Mouse (Mus musculus) heart, embryonic 10.5 days (tissue): ENCODE results near the gene Trim17. TPM values are rescaled to one million over a fixed set of nuclear protein-coding genes. Genes with fewer than 3 reads are reported as not detected.

Experiments used
- DNase-seq: peaks from one replicate; pipeline ENCODE4 v3.0.0-alpha.2; 2017; ENCODE audit warnings: low spot score
- H3K27ac ChIP-seq: fragments of 300-500 bp; sonication (generic); 2 replicates; pipeline ENCODE4 v1.5.1; 2016; ENCODE audit warnings: mild to moderate bottlenecking
- H3K27me3 ChIP-seq: fragments of 300-500 bp; sonication (generic); 2 replicates; pipeline ENCODE4 v1.6.1; 2016; ENCODE audit warnings: mild to moderate bottlenecking; ENCODE audit not compliant: poor library complexity, insufficient read depth, severe bottlenecking
- H3K36me3 ChIP-seq: fragments of 300-500 bp; sonication (generic); 2 replicates; pipeline ENCODE4 v1.6.1; 2016; ENCODE audit warnings: mild to moderate bottlenecking, moderate library complexity
- H3K4me1 ChIP-seq: fragments of 300-500 bp; sonication (generic); 2 replicates; pipeline ENCODE4 v1.6.1; 2016; ENCODE audit warnings: mild to moderate bottlenecking
- H3K4me3 ChIP-seq: fragments of 300-500 bp; sonication (generic); 2 replicates; pipeline ENCODE4 v1.5.1; 2016; ENCODE audit warnings: mild to moderate bottlenecking, moderate library complexity
- H3K9me3 ChIP-seq: fragments of 300-500 bp; sonication (generic); 2 replicates; pipeline ENCODE4 v1.6.1; 2016; ENCODE audit warnings: mild to moderate bottlenecking, moderate library complexity
- WGBS: fragments of 180-500 bp; shearing (Covaris S2); methylation state at CpG from one replicate; pipeline ENCODE4 v1.1.7; 2016; 5-methylcytosine and 5-hydroxymethylcytosine counted together
- microRNA-seq: library from miRNA; unstranded; fragments of <30 nt; microRNA quantifications from one replicate; pipeline ENCODE4, GENCODE M21; 2017
- polyA plus RNA-seq: library from polyadenylated mRNA; unstranded; fragments of >200 nt; fragmentation: Nextera tagmentation; extraction: Ambion mirVana; gene quantifications from 2 replicates; pipeline ENCODE4 v1.2.1, GENCODE M21; 2016

The Trim17 gene
- polyA plus RNA-seq, 1 experiment from 2014 or later = 0.75 TPM

GRCm38 (mm10) chr11:59015052-59015451 is 60.6 kb downstream of the Trim17 start:
- DNase-seq = no peak
- Histone ChIP-seq H3K27me3 (no peaks in the 10 kb centered on the region), H3K4me3 (no peak overlapping the region), H3K27ac (no peak overlapping the region), H3K36me3 (peaks cover 70% of the 10 kb centered on the region), H3K4me1 (peaks cover 14% of the 10 kb centered on the region), H3K9me3 (no peaks in the 10 kb centered on the region)
- WGBS = 36% methylated on average over 9 of the region's 9 CpGs

Small RNA genes within 50 kb of the gene (microRNA-seq; reads per million reads assigned to microRNA genes)
- not detected for gene Gm44313

Other genes starting within 250 kb of the Trim17 start
- gene Olfr318, start 230.7 kb upstream of the Trim17 start, polyA plus RNA-seq = not detected in 2 replicates
- not detected in 2 replicates for gene Olfr317, start 215.5 kb upstream of the Trim17 start, polyA plus RNA-seq
- gene Olfr316, start 202.0 kb upstream of the Trim17 start, polyA plus RNA-seq = not detected in 2 replicates
- not detected in 2 replicates for gene Olfr315, start 181.5 kb upstream of the Trim17 start, polyA plus RNA-seq
- gene Olfr314, start 171.7 kb upstream of the Trim17 start, polyA plus RNA-seq = not detected in 2 replicates
- gene Fam183b, start 152.7 kb upstream of the Trim17 start, polyA plus RNA-seq = 1.0 and 1.4 TPM in 2 replicates
- not detected in 2 replicates for gene Olfr313, start 139.7 kb upstream of the Trim17 start, polyA plus RNA-seq
- gene Olfr312, start 125.4 kb upstream of the Trim17 start, polyA plus RNA-seq = 0.04 TPM in 1 of 2 replicates, not detected in the other
- gene Olfr311, start 115.4 kb upstream of the Trim17 start, polyA plus RNA-seq = not detected in 2 replicates
- gene Gm12258, start 107.5 kb upstream of the Trim17 start, polyA plus RNA-seq = 4.4 and 7.4 TPM in 2 replicates
- gene 2810021J22Rik, start 87.5 kb upstream of the Trim17 start, polyA plus RNA-seq = 4.1 and 8.1 TPM in 2 replicates
- gene Zfp39, start 50.5 kb upstream of the Trim17 start, polyA plus RNA-seq = 3.9 and 5.4 TPM in 2 replicates
- gene Btnl10, start 36.8 kb upstream of the Trim17 start, polyA plus RNA-seq = not detected in 2 replicates
- gene Rnf187, start 15.8 kb upstream of the Trim17 start, polyA plus RNA-seq = 169 and 213 TPM in 2 replicates
- 4.8 and 9.8 TPM in 2 replicates for gene Hist3h2ba, start 5.8 kb upstream of the Trim17 start, polyA plus RNA-seq
- gene Hist3h2a, start within 50 bp of the Trim17 start, polyA plus RNA-seq = 15.5 and 15.9 TPM in 2 replicates
- 24.0 and 31.4 TPM in 2 replicates for gene Trim11, start 23.4 kb downstream of the Trim17 start, polyA plus RNA-seq
- gene Obscn, start 181.7 kb downstream of the Trim17 start, polyA plus RNA-seq = 20.6 and 36.7 TPM in 2 replicates
- 7.8 and 9.2 TPM in 2 replicates for gene Iba57, start 209.1 kb downstream of the Trim17 start, polyA plus RNA-seq
- gene Gjc2, start 228.5 kb downstream of the Trim17 start, polyA plus RNA-seq = not detected in 2 replicates
- 127 and 152 TPM in 2 replicates for gene Guk1, start 237.5 kb downstream of the Trim17 start, polyA plus RNA-seq
- 122 and 123 TPM in 2 replicates for gene Mrpl55, start 247.8 kb downstream of the Trim17 start, polyA plus RNA-seq